Comparison of ENCODE assay signal across 8 mouse cellular contexts in genomic region chr6:82029611-82030510, GRCm38 (mm10). TPM values are rescaled to one million over a fixed set of nuclear protein-coding genes. Genes with fewer than 3 reads are reported as not detected.
A peak's percentile ranks its signal among the peaks of the same experiment; 100 is the strongest.
DNase-seq lines count a peak whose midpoint lies in the region; ATAC-seq and TF ChIP-seq lines count a peak whose summit lies in the region.

No protein-coding gene starts in this region.

- ATAC-seq in forebrain, embryonic 11.5 days (replicated peaks; ENCODE audit: low FRiP score): peak; percentile 61
- no peak for ATAC-seq in forebrain, embryonic 16.5 days
- peak; percentile 97 for ATAC-seq in kidney, embryonic 15.5 days (replicated peaks; ENCODE audit: low FRiP score)
- ATAC-seq in lung, embryonic 14.5 days (ENCODE audit: insufficient read depth): peak; percentile 84

- peak; percentile 59 for DNase-seq in forebrain, embryonic 11.5 days (ENCODE audit: low spot score)
- DNase-seq in embryo, embryonic 11.5 days (ENCODE audit: low read depth, low spot score): peak; percentile 8
- DNase-seq in lung, embryonic 14.5 days: peak; percentile 79
- DNase-seq in frontal cortex, adult 2 months (ENCODE audit: extremely low spot score in 1 of 2, low spot score in 1 of 2): no peak
- no peak for DNase-seq in frontal cortex, postnatal 10 days (ENCODE audit: low spot score in 2 of 2)
- no peak for DNase-seq in frontal cortex, postnatal 36 days (ENCODE audit: low spot score in 2 of 2)

- no peak for TF ChIP-seq CTCF in lung, embryonic 14.5 days (IDR thresholded peaks at IDR 0.05; ENCODE audit: low read depth)

- H3K9me3 ChIP-seq in forebrain, embryonic 11.5 days (ENCODE audit: control insufficient read depth, low read length): no peaks in the 10 kb centered on the region
- H3K9me3 ChIP-seq in forebrain, embryonic 16.5 days (ENCODE audit: control insufficient read depth, low read length): no peaks in the 10 kb centered on the region
- no peaks in the 10 kb centered on the region for H3K9me3 ChIP-seq in kidney, embryonic 15.5 days (replicated peaks)
- H3K9me3 ChIP-seq in lung, embryonic 14.5 days (ENCODE audit: low read depth, low read length): no peaks in the 10 kb centered on the region

- 22% methylated on average over 19 of the region's 19 CpGs for WGBS in forebrain, embryonic 11.5 days
- WGBS in forebrain, embryonic 16.5 days: 29% methylated on average over 19 of the region's 19 CpGs
- WGBS in kidney, embryonic 15.5 days: 29% methylated on average over 19 of the region's 19 CpGs
- WGBS in lung, embryonic 14.5 days: 35% methylated on average over 19 of the region's 19 CpGs

- no peaks in the 10 kb centered on the region for H3K4me1 ChIP-seq in forebrain, embryonic 11.5 days (replicated peaks; ENCODE audit: control insufficient read depth, insufficient read depth, low read length)
- no peaks in the 10 kb centered on the region for H3K4me1 ChIP-seq in forebrain, embryonic 16.5 days (replicated peaks; ENCODE audit: control insufficient read depth, insufficient read depth, low read length)
- peaks cover 24% of the 10 kb centered on the region for H3K4me1 ChIP-seq in kidney, embryonic 15.5 days
- peaks cover 16% of the 10 kb centered on the region for H3K4me1 ChIP-seq in lung, embryonic 14.5 days (ENCODE audit: insufficient read depth)

- H3K4me2 ChIP-seq in forebrain, embryonic 11.5 days (ENCODE audit: low read depth, low read length, severe bottlenecking): no peak overlapping the region
- H3K4me2 ChIP-seq in forebrain, embryonic 16.5 days (ENCODE audit: low read length): no peak overlapping the region
- no peak overlapping the region; the same call in 1 of the 2 replicates for H3K4me2 ChIP-seq in kidney, embryonic 15.5 days
- no peak overlapping the region for H3K4me2 ChIP-seq in lung, embryonic 14.5 days

- H3K36me3 ChIP-seq in forebrain, embryonic 11.5 days (ENCODE audit: control insufficient read depth, insufficient read depth, low read length): no peaks in the 10 kb centered on the region
- no peaks in the 10 kb centered on the region for H3K36me3 ChIP-seq in forebrain, embryonic 16.5 days (ENCODE audit: control insufficient read depth, insufficient read depth)
- no peaks in the 10 kb centered on the region for H3K36me3 ChIP-seq in kidney, embryonic 15.5 days
- no peaks in the 10 kb centered on the region for H3K36me3 ChIP-seq in lung, embryonic 14.5 days (ENCODE audit: insufficient read depth)

- no peaks in the 10 kb centered on the region for H3K27me3 ChIP-seq in forebrain, embryonic 11.5 days (ENCODE audit: control insufficient read depth, insufficient read depth, low read length)
- H3K27me3 ChIP-seq in forebrain, embryonic 16.5 days (replicated peaks; ENCODE audit: control insufficient read depth, insufficient read depth, low read length): no peaks in the 10 kb centered on the region
- H3K27me3 ChIP-seq in kidney, embryonic 15.5 days: no peaks in the 10 kb centered on the region
- H3K27me3 ChIP-seq in lung, embryonic 14.5 days (ENCODE audit: insufficient read depth, low read length): no peaks in the 10 kb centered on the region

- no peak overlapping the region for H3K9ac ChIP-seq in forebrain, embryonic 11.5 days (ENCODE audit: low read length)
- no peak overlapping the region for H3K9ac ChIP-seq in forebrain, embryonic 16.5 days (replicated peaks; ENCODE audit: low read depth, low read length)
- no peak overlapping the region for H3K9ac ChIP-seq in kidney, embryonic 15.5 days
- no peak overlapping the region for H3K9ac ChIP-seq in lung, embryonic 14.5 days

- no peak overlapping the region for H3K27ac ChIP-seq in forebrain, embryonic 11.5 days (ENCODE audit: low read depth, low read length)
- no peak overlapping the region for H3K27ac ChIP-seq in forebrain, embryonic 16.5 days (ENCODE audit: low read length)
- peak overlapping the region; percentile 96 for H3K27ac ChIP-seq in kidney, embryonic 15.5 days
- peak overlapping the region; percentile 92 for H3K27ac ChIP-seq in lung, embryonic 14.5 days (ENCODE audit: low read depth)

- no peak overlapping the region for H3K4me3 ChIP-seq in forebrain, embryonic 11.5 days (ENCODE audit: low read depth, low read length)
- no peak overlapping the region for H3K4me3 ChIP-seq in forebrain, embryonic 16.5 days (replicated peaks; ENCODE audit: low read length)
- H3K4me3 ChIP-seq in kidney, embryonic 15.5 days (replicated peaks): no peak overlapping the region
- no peak overlapping the region for H3K4me3 ChIP-seq in lung, embryonic 14.5 days (ENCODE audit: low read depth, low read length)

RNA-seq across cellular contexts. Expression of gene Eva1a, which starts 11.0 kb away (rescaled TPM):
- polyA plus RNA-seq in forebrain, embryonic 11.5 days (2014; fragmentation: Nextera tagmentation; extraction: Ambion mirVana): 2.7 and 3.7 TPM in 2 replicates
- polyA plus RNA-seq in forebrain, embryonic 16.5 days (2015; fragmentation: Nextera tagmentation; extraction: Ambion mirVana): 0.72 and 1.4 TPM in 2 replicates
- 42.5 and 42.8 TPM in 2 replicates for polyA plus RNA-seq in kidney, embryonic 15.5 days (2015; fragmentation: Nextera tagmentation; extraction: Ambion mirVana)
- polyA plus RNA-seq in lung, embryonic 14.5 days (2014; fragmentation: Nextera tagmentation; extraction: Ambion mirVana): 46.5 and 53.7 TPM in 2 replicates
- 15.4 and 16.8 TPM in 2 replicates for polyA plus RNA-seq in frontal cortex, adult 2 months (2012; rRNA removed)

Comparison
In these comparisons a context has a peak if more than half of its experiments do, and no peak if none do; other contexts are left out.
1. DNase-seq: peak in forebrain, embryonic 11.5 days (single experiment), embryo, embryonic 11.5 days (single experiment) and lung, embryonic 14.5 days (single experiment); none in frontal cortex, adult 2 months (0 of 2), frontal cortex, postnatal 10 days (0 of 2) and frontal cortex, postnatal 36 days (0 of 2).
2. H3K27ac ChIP-seq: peak in kidney, embryonic 15.5 days (single experiment) and lung, embryonic 14.5 days (single experiment); none in forebrain, embryonic 11.5 days (single experiment) and forebrain, embryonic 16.5 days (single experiment).